Mouse (Mus musculus) heart, embryonic 16.5 days (tissue): ENCODE data around the gene Olfr49. TPM values are rescaled to one million over a fixed set of nuclear protein-coding genes. Genes with fewer than 3 reads are reported as not detected.
A peak's percentile ranks its signal among the peaks of the same experiment; 100 is the strongest.

Source experiments
- ATAC-seq: fragments of 200-750 bp; cut with Nextera tagmentation; replicated peaks from 2 replicates; pipeline ENCODE4 v1.8.0; 2017; ENCODE audit warnings: moderate number of reproducible peaks; ENCODE audit not compliant: insufficient read depth, low FRiP score; ENCODE audit errors: extremely low read depth
- H3K27ac ChIP-seq: fragments of 300-500 bp; sonication (generic); 2 replicates; pipeline ENCODE4 v1.5.1; 2014; ENCODE audit warnings: mild to moderate bottlenecking, low read length, control low read depth, moderate library complexity
- H3K27me3 ChIP-seq: fragments of 300-500 bp; sonication (generic); 2 replicates; pipeline ENCODE4 v1.6.1; 2014; ENCODE audit warnings: low read length, mixed read lengths; ENCODE audit not compliant: control insufficient read depth, insufficient read depth
- H3K36me3 ChIP-seq: fragments of 300-500 bp; sonication (generic); 2 replicates; pipeline ENCODE4 v1.6.1; 2014; ENCODE audit not compliant: control insufficient read depth, insufficient read depth
- H3K4me1 ChIP-seq: fragments of 300-500 bp; sonication (generic); 2 replicates; pipeline ENCODE4 v1.6.1; 2014; ENCODE audit warnings: low read length, mixed read lengths; ENCODE audit not compliant: control insufficient read depth, insufficient read depth
- H3K4me2 ChIP-seq: fragments of 300-500 bp; sonication (generic); 2 replicates; pipeline ENCODE4 v1.6.1; 2014; ENCODE audit warnings: low read depth, mild to moderate bottlenecking, control low read depth, low read length
- H3K4me3 ChIP-seq: fragments of 300-500 bp; sonication (generic); 2 replicates; pipeline ENCODE4 v1.5.1; 2014; ENCODE audit warnings: mild to moderate bottlenecking, control low read depth, low read length
- H3K9ac ChIP-seq: fragments of 300-500 bp; sonication (generic); 2 replicates; pipeline ENCODE4 v1.6.1; 2014; ENCODE audit warnings: low read length, control low read depth
- H3K9me3 ChIP-seq: fragments of 300-500 bp; sonication (generic); replicated peaks from 2 replicates; pipeline ENCODE4 v1.6.1; 2016; ENCODE audit warnings: low read length; ENCODE audit not compliant: control insufficient read depth
- WGBS: fragments of 180-500 bp; shearing (Covaris S2); extraction: QIAGEN DNeasy Blood & Tissue Kit; methylation state at CpG from one replicate; pipeline ENCODE4 v1.1.7; 2014; 5-methylcytosine and 5-hydroxymethylcytosine counted together
- polyA plus RNA-seq: library from polyadenylated mRNA; unstranded; fragments of >200 nt; fragmentation: Nextera tagmentation; extraction: Ambion mirVana; gene quantifications from 2 replicates; pipeline ENCODE4 v1.2.1, GENCODE M21; 2015

The Olfr49 gene
- polyA plus RNA-seq, 1 experiment from 2014 or later, result not detected

GRCm38 (mm10) chr14:54258131-54258670 is 26.5 kb downstream of the Olfr49 start:
- Histone ChIP-seq H3K27me3 (no peaks in the 10 kb centered on the region), H3K9ac (no peak overlapping the region), H3K9me3 (no peaks in the 10 kb centered on the region), H3K27ac (no peak overlapping the region), H3K4me2 (no peak overlapping the region; the same call in 1 of the 2 replicates), H3K4me1 (peaks cover 26% of the 10 kb centered on the region), H3K4me3 (no peak overlapping the region), H3K36me3 (peaks cover 9% of the 10 kb centered on the region)
- WGBS, result 59% methylated on average over 7 of the region's 7 CpGs
- ATAC-seq, result no peak

GRCm38 (mm10) chr14:54254670-54255202 is 30.0 kb downstream of the Olfr49 start:
- Histone ChIP-seq H3K4me1 (peaks cover 32% of the 10 kb centered on the region), H3K27me3 (no peaks in the 10 kb centered on the region), H3K4me3 (peak overlapping the region; percentile 72), H3K9ac (peak overlapping the region; percentile 82), H3K36me3 (no peaks in the 10 kb centered on the region), H3K4me2 (peak overlapping the region; percentile 76), H3K9me3 (no peaks in the 10 kb centered on the region), H3K27ac (peak overlapping the region; percentile 95; the same call in 1 of the 2 replicates)
- ATAC-seq, result no peak
- 40% methylated on average over 12 of the region's 12 CpGs for WGBS

GRCm38 (mm10) chr14:54253741-54254291 is 30.9 kb downstream of the Olfr49 start, which contains the start of the genes Dad1 and Abhd4:
Gene Dad1 (minus strand): TSS chr14:54254104.
Gene Abhd4 (plus strand): TSS chr14:54254188.
- under 1% methylated on average over 39 of the region's 39 CpGs for WGBS
- Histone ChIP-seq H3K27me3 (no peaks in the 10 kb centered on the region), H3K4me1 (peaks cover 37% of the 10 kb centered on the region), H3K36me3 (no peaks in the 10 kb centered on the region), H3K27ac (peak within 1 kb of the TSS; percentile 95), H3K9me3 (no peaks in the 10 kb centered on the region), H3K4me2 (peak within 1 kb of the TSS; percentile 82), H3K4me3 (peak within 1 kb of the TSS; percentile 72), H3K9ac (peak within 1 kb of the TSS; percentile 88)
- ATAC-seq, result peak; percentile 100

GRCm38 (mm10) chr14:54250122-54250521 is 34.6 kb downstream of the Olfr49 start:
- Histone ChIP-seq H3K4me3 (no peak overlapping the region), H3K4me2 (no peak overlapping the region), H3K9me3 (no peaks in the 10 kb centered on the region), H3K27ac (no peak overlapping the region), H3K36me3 (peaks cover 4% of the 10 kb centered on the region; the same call in 1 of the 2 replicates), H3K4me1 (peaks cover 32% of the 10 kb centered on the region), H3K9ac (no peak overlapping the region), H3K27me3 (no peaks in the 10 kb centered on the region)
- 48% methylated on average over 4 of the region's 4 CpGs for WGBS
- no peak for ATAC-seq

DNA sequence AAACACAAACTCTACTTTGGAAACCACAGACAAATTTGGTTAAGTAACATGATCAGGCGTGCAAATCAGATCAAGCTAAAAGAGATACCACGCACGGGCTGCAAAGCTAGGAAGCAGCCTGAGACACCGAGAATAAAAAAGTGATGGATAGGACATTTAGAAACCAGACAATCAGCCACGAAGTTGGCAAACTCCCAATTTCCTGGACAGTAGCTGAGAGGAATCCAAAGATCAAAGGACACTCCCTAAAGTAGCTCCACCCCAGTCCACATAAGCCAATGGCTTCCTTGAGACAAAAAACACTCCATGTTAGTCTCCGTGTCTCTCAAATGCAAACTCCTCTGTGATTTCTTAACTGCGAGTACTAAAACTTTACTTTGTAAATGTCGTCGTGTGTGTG is 35.4 kb downstream of the Olfr49 start:
- no peaks in the 10 kb centered on the region for H3K9me3 ChIP-seq
- H3K4me2 ChIP-seq, result no peak overlapping the region
- WGBS, result 58% methylated on average over 9 of the region's 9 CpGs

DNA sequence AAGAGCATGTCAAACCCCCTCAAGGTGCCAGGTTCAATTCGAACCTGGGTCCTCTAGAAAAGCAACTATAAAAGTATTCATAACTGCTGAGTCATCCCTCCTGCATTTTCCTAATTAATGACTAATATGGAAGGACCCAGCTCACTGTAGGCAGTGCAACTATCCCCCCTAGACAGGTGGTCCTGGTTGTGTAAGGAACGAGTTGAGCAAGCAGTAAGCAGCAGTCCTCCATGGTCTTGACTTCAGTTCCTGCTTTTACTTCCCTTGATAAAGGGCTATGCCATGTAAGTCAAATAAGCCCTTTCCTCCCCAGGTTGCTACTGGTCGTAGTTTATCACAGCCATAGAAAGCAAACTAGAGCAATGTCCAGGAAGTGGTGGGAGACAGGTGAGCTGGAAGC is 38.5 kb downstream of the Olfr49 start:
- Histone ChIP-seq H3K36me3 (peaks cover 19% of the 10 kb centered on the region), H3K4me3 (no peak overlapping the region), H3K9me3 (0 out of 2 replicates have a peak, but pooled peaks cover 4% of the 10 kb centered on the region), H3K9ac (no peak overlapping the region), H3K27ac (no peak overlapping the region), H3K27me3 (no peaks in the 10 kb centered on the region), H3K4me1 (peaks cover 13% of the 10 kb centered on the region), H3K4me2 (no peak overlapping the region)
- 85% methylated on average over 3 of the region's 3 CpGs for WGBS
- no peak for ATAC-seq

More for the DNA sequence above, 35.4 kb downstream of the Olfr49 start:
- Histone ChIP-seq H3K4me3 (no peak overlapping the region), H3K36me3 (peaks cover 4% of the 10 kb centered on the region; the same call in 1 of the 2 replicates), H3K9ac (no peak overlapping the region), H3K27ac (no peak overlapping the region), H3K27me3 (no peaks in the 10 kb centered on the region), H3K4me1 (peaks cover 24% of the 10 kb centered on the region)
- ATAC-seq, result no peak

GRCm38 (mm10) chr14:54244183-54244582 is 40.6 kb downstream of the Olfr49 start:
- Histone ChIP-seq H3K9ac (no peak overlapping the region), H3K27ac (peak overlapping the region; percentile 63), H3K4me2 (no peak overlapping the region), H3K27me3 (no peaks in the 10 kb centered on the region), H3K36me3 (peaks cover 23% of the 10 kb centered on the region), H3K9me3 (0 out of 2 replicates have a peak, but pooled peaks cover 4% of the 10 kb centered on the region), H3K4me1 (peaks cover 6% of the 10 kb centered on the region), H3K4me3 (no peak overlapping the region)
- no peak for ATAC-seq
- 43% methylated on average over 3 of the region's 3 CpGs for WGBS

DNA sequence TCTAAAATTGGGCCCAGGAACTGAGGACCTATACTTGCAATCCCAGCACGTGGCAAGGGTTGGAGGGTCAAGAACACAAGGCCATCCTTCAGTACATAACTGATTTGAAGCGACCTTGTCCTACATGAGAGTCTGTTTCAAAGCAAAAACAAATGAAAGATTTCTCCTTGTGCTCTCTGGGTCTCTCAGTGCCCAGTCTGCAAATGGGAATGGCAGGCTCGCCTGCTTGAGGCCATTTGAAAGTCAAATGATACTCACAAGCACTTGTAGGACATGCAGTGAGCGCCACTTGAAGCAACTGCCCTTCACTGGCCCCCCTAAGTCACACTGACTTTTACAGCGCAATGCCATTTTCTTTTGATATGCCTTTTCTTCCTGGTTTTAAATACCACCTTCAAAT is 44.2 kb downstream of the Olfr49 start:
- H3K27ac ChIP-seq, result peak overlapping the region; percentile 58
- ATAC-seq, result no peak
- no peak overlapping the region for H3K4me2 ChIP-seq
- H3K36me3 ChIP-seq, result peaks cover 19% of the 10 kb centered on the region
- WGBS, result 54% methylated on average over 5 of the region's 5 CpGs
- H3K9me3 ChIP-seq, result 0 out of 2 replicates have a peak, but pooled peaks cover 4% of the 10 kb centered on the region
- no peak overlapping the region for H3K4me3 ChIP-seq
- no peaks in the 10 kb centered on the region for H3K27me3 ChIP-seq
- no peak overlapping the region for H3K9ac ChIP-seq
- H3K4me1 ChIP-seq, result 0 out of 2 replicates have a peak, but pooled peaks cover 2% of the 10 kb centered on the region
